Mouse (Mus musculus): ENCODE measurements around the gene Ubl4b.

Ubl4b gene

GRCm38 (mm10) chr3:107568721-107569120, 13.8 kb upstream of the Ubl4b start:
- no peak for DNase-seq (ENCODE audit: low spot score in 2 of 2)

DNA sequence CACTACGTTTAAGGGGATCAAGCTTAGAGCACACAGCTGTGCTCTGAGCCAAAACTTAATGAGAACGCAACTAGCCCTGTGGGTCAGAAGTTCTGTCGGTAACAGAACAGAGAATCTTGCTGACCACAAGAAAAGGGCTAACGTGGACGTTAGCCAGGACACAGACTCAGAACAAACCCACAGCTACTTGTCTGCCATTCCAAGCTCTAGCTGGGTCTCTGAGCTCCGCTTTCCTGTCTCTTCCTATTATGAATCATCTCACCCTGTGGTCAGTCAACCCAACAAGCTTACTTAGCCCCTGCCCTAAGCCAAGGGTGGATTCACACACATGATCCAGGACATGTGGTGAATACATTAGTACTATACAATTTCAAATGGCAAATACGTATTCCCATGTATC, 12.9 kb upstream of the Ubl4b start:
- DNase-seq (ENCODE audit: low spot score in 2 of 2): no peak

DNA sequence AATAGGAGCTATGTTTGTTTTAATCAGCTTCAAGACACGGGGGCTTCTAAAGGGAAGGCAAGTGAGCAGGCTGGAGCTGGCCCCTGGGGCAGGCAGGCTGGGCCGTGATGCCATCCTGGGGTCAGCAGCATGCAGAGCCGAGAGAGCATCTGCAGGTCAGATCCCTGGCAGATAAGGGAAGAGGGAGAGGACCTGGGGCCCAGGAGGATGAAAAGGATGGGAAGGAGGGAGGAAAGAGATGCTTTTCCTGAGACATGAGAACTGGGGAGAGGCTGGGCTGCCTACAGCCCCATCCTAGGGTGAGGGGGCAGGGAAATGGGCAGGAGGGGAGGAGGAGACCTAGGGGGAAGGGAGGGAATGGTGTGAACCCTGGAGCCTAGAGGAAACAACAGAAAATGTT, 10.5 kb upstream of the Ubl4b start:
- DNase-seq (ENCODE audit: low spot score in 2 of 2): no peak

- no peak for DNase-seq (ENCODE audit: low spot score in 2 of 2)
Observed at GRCm38 (mm10) chr3:107563880-107564279, 9.0 kb upstream of the Ubl4b start.

GRCm38 (mm10) chr3:107562591-107562990, 7.7 kb upstream of the Ubl4b start:
- no peak for DNase-seq (ENCODE audit: low spot score in 2 of 2)

DNA sequence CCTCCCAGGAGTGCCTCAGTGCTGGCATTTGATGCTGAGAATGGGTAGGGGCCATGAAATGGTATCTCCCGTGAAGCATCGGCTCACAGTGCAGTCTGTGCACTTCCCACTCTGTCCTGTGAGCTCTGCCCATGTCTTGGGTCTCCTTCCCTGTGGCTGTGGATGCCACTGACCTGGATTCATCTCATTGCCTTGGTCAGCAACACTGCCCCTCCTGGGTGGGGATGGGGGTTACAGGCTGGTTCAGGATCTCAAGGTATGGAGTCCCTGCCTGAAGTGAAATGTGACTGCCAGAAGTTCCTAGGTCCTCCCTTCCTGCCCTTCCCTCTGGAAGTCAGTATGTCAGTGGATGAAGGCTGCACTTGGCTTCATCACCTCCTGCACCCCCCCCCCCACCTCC, 7.2 kb upstream of the Ubl4b start:
- DNase-seq (ENCODE audit: low spot score in 2 of 2): no peak

GRCm38 (mm10) chr3:107559183-107559582, 4.3 kb upstream of the Ubl4b start:
- peak; percentile 13 to 41 for DNase-seq (ENCODE audit: low spot score in 2 of 2)

GRCm38 (mm10) chr3:107558740-107559139, 3.9 kb upstream of the Ubl4b start:
- no peak for DNase-seq (ENCODE audit: low spot score in 2 of 2)

- DNase-seq (ENCODE audit: low spot score in 2 of 2): peak in 1 of 2 experiments; percentile 30
Observed at GRCm38 (mm10) chr3:107550409-107551049, 4.3 kb downstream of the Ubl4b start.

- no peak for DNase-seq (ENCODE audit: low spot score in 2 of 2)
Observed at GRCm38 (mm10) chr3:107546956-107547355, 7.9 kb downstream of the Ubl4b start.

- no peak for DNase-seq (ENCODE audit: low spot score in 2 of 2)
Observed at GRCm38 (mm10) chr3:107545716-107546412, 9.0 kb downstream of the Ubl4b start.

- no peak for DNase-seq (ENCODE audit: low spot score in 2 of 2)
Observed at GRCm38 (mm10) chr3:107545278-107545677, 9.6 kb downstream of the Ubl4b start.

DNA sequence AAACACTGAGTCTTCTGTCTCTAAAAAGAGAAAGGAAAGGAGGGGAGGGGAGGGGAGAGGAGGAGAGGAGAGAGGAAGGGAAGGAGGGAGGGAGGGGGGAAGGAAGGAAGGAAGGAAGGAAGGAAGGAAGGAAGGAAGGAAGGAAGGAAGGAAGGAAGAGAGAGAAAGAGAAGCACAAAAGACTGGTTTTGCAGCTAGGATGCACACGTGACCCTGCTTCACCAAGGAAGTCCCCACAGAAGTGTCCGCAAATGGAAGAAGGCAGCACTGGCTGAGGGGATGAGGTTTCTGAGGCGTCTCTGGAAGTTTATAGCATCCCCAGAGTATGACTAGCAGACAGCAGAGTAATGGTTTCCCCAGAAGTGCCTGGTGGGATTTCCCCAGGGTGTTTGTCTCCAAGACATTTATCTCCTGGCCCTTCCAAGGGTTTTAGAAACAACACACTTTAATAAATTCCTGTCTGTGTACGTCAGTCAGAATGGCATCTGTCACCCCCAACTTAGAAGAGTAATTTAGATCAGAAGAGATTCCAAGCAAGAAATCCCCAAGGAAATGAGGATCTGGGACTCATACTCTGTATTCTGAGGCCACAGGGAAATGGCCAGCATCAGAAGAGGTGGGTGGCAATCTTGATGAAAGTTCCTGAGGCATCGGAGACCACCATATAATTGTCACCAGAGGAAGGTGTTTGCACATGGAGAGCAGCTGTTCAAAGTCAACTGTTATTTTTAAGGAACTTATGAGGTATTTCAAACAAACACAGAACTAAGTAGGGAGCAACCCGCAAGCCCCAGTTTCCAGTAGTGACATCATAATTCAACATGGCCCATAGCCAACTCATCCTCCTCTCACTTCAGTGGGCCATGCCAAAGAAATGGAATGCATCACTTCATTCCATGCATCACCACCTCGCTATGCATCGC, 11.5 kb downstream of the Ubl4b start:
- DNase-seq (ENCODE audit: low spot score in 2 of 2): no peak

DNA sequence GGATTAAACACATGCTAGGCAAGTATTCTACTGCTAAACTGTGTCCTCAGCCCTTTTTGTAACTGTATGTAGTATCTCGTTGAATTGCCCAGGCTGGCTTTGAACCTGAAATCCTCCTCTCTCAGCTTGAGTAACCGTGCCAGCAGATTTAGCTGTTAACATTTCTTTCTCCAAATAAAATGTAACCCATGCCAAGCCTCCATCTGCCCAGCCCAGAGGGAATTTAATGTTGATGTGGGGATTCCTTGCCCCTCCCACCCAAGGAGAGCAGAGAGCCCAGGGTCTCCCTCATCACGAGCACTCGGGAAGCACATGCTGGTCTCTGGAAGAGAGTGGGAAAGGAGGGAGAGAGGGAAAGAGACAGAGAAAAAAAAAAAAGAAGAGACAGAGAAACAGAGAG, 12.3 kb downstream of the Ubl4b start:
- no peak for DNase-seq (ENCODE audit: low spot score in 2 of 2)

- no peak for DNase-seq (ENCODE audit: low spot score in 2 of 2)
Observed at GRCm38 (mm10) chr3:107537504-107537889, 17.4 kb downstream of the Ubl4b start.

GRCm38 (mm10) chr3:107536810-107537503, 17.9 kb downstream of the Ubl4b start:
- DNase-seq (ENCODE audit: low spot score in 2 of 2): peak in 1 of 2 experiments; percentile 5

DNA sequence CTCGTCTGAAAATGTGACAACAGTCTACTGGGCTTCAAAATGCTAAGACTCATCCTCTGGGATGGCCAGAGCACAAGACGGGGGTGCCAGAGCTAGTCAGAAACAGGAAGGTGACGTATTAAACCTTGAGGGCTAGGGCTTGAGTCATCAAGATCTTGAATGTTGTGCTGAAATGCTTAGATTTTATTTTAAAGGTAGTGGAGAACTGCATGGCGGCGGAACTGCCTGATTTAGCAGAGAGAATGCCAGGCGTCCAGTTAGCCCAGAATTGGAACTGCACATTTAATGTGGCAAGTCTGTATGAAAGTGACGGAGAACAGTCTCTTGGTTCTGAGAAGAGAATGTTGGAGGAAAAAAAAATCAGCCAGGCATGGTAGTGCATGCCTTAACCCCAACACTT, 19.9 kb downstream of the Ubl4b start:
- no peak for DNase-seq (ENCODE audit: low spot score in 2 of 2)

- no peak for DNase-seq (ENCODE audit: low spot score in 2 of 2)
Observed at GRCm38 (mm10) chr3:107533532-107533931, 21.3 kb downstream of the Ubl4b start.

GRCm38 (mm10) chr3:107530581-107530980, 24.3 kb downstream of the Ubl4b start:
- no peak for DNase-seq (ENCODE audit: low spot score in 2 of 2)

- no peak for DNase-seq (ENCODE audit: low spot score in 2 of 2)
Observed at GRCm38 (mm10) chr3:107529182-107529581, 25.7 kb downstream of the Ubl4b start.

DNA sequence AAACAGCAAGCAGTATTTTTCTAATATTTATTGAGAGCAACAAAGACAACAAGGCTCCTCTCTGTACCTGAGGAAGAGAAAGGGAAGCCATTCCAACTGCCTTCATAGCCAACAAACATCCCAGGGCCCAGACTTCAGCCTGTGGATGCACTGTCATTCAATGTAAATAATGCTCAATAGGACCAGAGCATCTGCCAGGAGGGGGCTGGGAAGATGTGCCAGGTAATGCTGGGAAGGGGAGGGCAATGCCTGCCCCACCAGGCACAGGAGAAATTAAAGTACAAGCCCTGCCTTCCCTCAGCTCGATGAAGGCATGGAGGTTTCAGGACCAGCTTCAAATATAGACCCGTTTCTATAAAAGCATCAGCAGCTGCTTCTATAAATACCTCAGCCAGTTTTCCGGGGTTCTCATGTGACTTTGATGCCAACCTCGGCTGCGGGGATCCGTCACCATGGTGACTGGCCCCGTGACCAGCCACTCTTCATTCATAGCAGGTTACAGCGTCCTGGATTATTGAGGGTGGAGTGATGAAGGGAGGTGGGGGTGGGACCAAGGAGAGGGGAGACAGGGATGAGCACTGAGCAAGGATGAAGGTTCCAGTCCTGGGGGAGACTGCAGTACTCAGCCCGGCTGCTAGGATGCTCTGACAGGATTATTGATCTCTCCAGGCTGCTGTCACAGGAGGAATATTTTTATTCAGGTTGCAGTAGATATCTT, 26.3 kb downstream of the Ubl4b start:
- no peak for DNase-seq (ENCODE audit: low spot score in 2 of 2)

Measured in urinary bladder, adult 18-20 months (tissue).